Mouse (Mus musculus) kidney, adult 9 months (tissue): ENCODE results near the gene Pttg1ip.

ENCODE experiments used
- DNase-seq: peaks from one replicate; pipeline ENCODE4 v3.0.0; 2022

The Pttg1ip gene

DNA sequence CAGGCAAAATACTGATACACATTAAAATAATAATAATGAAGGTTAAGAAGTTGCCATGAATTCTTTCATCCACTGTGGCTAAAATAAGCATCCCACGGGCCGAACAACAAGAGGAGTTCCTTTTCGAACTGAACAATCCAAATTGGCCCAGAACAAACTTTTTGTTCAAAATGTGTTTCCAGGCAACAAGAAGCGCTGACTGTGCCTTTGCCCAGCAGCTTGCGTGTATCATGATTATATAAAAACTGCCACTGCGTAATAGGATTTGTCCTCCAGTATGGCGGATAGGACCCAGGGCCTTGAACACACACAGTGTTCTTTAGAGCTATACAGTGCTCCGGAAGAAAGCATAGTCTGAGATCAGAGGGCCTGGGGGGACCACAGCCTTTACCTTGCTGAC lies 27.1 kb downstream of the Pttg1ip start:
- no peak for DNase-seq

GRCm38 (mm10) chr10:77610221-77610961 lies 28.9 kb downstream of the Pttg1ip start:
- DNase-seq, result no peak

DNA sequence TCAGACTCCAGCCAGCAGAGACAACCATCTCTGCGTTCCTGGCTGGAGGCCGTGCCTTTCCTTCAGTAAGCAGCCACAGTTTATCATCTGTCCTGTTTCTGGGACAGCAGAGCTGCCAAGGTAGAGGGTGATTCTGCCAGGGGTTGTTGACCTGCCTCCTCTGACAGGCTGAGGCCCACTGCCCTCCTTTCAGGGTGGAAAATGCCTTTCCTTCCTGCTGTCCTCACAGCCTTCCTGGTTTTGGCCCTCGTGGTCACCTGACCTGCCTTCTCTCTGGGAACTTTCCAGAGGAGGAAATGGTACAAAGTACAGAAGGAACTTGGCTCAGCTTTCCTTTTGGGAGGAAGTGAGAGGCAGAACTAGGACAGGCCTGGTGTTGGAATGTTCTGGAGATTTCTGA lies 31.9 kb downstream of the Pttg1ip start:
- peak; percentile 94 for DNase-seq

DNA sequence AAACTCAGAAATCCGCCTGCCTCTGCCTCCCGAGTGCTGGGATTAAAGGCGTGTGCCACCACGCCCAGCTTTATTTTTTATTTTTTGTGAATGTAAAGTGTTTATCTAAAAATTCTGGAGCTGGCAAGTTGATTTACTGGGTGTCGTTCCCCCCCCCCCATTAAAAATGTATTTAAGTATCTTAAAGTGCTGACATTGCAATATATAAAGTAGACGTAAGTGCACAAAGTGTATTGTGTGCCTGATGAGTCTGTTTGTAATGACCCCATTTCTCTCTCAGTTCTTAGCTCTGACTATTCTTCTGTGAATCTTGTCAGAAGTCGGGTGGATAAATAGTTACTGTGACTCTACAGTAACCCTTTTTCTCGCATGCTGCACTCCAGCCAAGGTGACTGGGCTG lies 34.1 kb downstream of the Pttg1ip start:
- no peak for DNase-seq

DNA sequence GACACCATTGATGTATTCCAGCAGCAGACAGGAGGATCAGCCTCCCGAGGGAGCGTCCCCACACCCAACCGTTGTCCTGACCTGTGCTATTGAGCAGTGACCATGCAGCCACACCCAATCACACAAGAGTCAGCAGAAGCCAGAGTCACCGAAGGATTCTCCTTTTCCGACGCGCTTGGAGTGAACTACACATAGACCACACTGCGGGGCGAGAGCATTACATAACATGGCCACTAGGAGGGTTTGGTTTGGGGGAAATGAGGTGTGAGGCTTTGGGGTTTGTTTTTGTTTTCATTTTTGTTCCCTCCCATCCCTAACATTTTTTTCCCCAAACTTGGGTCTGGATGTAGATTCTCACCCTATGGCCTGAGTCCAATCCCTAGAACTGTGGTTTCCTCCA lies 34.6 kb downstream of the Pttg1ip start:
- DNase-seq, result no peak

DNA sequence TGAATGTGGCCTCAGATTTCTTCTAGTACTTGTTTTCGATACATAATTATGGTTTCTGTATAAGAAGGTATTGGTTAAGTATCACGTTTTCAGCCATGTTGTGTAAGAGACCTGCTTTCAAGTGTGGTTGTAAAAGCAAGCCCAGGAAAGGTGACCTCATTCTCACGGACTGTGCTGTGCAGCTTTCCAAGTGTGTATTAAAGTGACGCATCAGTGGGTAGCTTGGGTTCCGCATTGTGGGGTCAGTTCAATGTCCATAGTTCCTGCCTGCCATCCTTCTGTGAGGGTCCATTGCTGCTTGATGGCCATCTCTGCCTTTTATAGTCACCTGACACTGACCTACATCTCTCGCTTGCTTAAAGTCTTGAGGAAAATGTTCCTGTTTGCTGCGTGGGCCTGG lies 35.4 kb downstream of the Pttg1ip start:
- DNase-seq, result peak; percentile 64

GRCm38 (mm10) chr10:77621546-77621945 lies 40.0 kb downstream of the Pttg1ip start:
- no peak for DNase-seq

DNA sequence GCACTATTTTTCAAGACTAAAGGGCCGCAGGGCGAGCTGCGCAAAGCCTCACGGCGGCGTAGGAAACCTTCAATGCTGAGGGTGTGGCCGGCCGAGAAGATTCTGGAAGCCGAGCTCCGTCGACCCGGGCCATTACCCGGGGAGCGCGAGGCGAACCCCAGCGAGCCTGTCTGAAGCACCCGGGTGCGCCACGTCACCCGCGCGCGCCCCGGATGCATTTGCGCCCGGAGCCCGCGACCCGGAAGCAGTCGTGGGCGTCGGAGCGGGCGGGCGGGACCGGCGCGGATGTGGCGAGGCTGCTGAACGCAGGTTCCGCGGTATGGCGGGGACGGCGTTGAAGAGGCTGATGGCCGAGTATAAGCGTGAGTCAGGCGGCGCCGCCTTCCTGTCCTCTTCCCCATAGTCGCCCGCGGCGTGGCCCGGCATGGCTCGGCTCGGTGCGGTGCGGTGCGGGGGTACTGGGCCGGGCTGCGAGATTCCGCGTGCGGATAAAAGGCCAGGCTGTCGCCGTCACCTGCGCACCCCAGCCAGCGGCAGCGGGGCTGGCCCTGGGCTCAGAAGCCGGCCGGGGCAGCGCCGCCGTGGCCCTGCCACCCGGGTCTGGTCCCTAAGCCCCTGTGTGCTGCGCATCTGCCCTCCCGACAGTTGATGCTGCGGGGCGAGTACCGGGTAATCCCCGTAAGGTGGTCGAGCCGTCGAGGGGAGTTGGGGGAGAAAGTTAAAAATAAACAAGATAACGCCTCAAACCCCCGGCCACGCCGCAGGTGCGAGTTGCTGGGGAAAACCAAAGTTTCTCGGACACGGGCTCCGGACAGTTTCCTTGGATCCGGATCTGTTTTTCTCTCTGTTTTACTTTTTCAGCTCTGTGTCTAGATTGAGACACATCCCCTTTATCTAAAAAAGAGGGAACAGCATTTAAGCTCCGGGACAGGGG lies 40.8 kb downstream of the Pttg1ip start, which contains the start of gene Ube2g2:
TSS of gene Ube2g2 (plus strand) at position 221 of the 934 bp plus-strand sequence.
- peak; percentile 91 for DNase-seq

DNA sequence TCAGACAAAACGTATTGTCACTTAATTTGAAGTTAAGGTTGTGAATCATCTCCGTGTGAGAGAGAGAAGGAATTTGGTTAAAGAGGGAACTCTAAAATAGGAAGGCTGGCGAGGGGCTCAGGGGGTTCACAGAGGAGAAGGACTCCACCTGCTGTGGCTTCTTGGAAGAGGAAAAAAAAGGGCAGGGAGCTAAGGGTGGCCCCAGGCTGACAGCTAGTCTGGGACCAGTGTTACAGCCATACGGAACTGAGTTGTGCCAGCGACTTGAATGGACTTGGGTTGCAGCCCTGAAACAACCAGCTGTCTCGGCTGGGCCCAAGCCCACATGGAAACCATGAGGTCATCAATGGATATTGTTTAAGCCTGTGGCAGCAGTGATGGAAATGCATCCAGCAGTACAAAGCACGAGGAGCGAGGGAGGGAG lies 41.6 kb downstream of the Pttg1ip start:
- no peak for DNase-seq

GRCm38 (mm10) chr10:77623639-77624400 lies 42.3 kb downstream of the Pttg1ip start:
- DNase-seq, result no peak

GRCm38 (mm10) chr10:77624570-77624995 lies 43.1 kb downstream of the Pttg1ip start:
- DNase-seq, result no peak

GRCm38 (mm10) chr10:77626036-77626435 lies 44.5 kb downstream of the Pttg1ip start:
- no peak for DNase-seq

- DNase-seq, result no peak
These were observed 45.1 kb downstream of the Pttg1ip start for GRCm38 (mm10) chr10:77626591-77626990.

GRCm38 (mm10) chr10:77627497-77627896 lies 46.0 kb downstream of the Pttg1ip start:
- DNase-seq, result peak; percentile 86

GRCm38 (mm10) chr10:77629163-77629562 lies 47.6 kb downstream of the Pttg1ip start:
- no peak for DNase-seq

- DNase-seq, result no peak
These were observed 48.5 kb downstream of the Pttg1ip start for GRCm38 (mm10) chr10:77629970-77630369.

- DNase-seq, result no peak
These were observed 52.5 kb downstream of the Pttg1ip start for GRCm38 (mm10) chr10:77634016-77634415.

GRCm38 (mm10) chr10:77634452-77635231 lies 53.1 kb downstream of the Pttg1ip start:
- DNase-seq, result no peak

DNA sequence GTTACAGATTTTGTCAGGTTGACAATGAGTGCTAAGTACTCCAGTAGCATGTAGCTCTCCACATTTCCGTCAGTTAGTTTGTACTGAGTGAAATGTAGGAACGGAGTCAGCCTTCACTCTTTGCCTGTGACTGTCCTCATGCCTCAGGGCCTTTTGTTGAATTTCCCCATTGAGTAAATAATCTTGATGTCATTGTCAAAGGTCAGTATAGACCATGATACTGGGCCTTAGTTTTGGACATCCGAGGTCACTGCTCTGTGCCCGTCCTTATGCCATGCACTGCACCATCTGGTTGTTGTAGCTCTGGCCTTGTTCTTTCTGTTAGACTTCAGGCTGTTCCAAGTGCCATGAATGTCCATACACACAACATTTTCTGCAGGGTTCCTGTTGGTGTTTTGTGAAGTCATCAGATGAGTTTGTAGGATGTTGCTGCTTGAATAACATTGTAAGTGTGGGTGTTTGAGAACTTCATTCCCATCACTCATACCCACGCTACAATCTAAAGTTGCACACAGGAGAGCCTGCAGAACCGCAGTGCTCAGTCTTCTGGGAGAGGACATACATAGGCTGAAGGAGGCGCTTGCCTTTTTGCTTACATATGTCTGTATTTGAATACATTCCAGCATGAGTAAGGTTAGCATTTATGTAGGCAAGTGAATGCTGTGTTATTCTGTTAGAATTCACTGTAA lies 54.9 kb downstream of the Pttg1ip start:
- no peak for DNase-seq

- DNase-seq, result no peak
These were observed 57.4 kb downstream of the Pttg1ip start for GRCm38 (mm10) chr10:77638956-77639355.

DNA sequence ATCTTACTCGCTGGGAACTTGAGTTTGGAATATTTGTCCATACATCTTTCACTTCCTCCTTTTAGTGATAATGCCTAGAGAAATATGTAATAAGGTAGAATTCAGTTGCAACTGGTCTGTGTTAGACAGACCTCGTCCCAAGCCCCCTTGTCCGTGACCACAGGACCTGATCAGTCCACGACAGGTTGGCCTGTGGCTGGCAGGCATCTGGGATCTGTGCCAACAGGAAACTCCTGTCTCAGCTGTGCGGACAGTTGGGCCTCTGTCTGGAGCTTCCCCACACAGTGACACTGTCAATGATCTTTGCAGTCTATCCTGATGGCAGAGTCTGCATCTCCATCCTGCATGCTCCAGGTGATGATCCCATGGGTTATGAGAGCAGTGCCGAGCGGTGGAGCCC lies 61.6 kb downstream of the Pttg1ip start:
- DNase-seq, result no peak

- DNase-seq, result no peak
These were observed 64.1 kb downstream of the Pttg1ip start for GRCm38 (mm10) chr10:77645571-77645970.
